Mouse (Mus musculus) neural tube, embryonic 10.5 days (tissue): ENCODE data around the gene Rbms3.

Experiments used
- DNase-seq: peaks from one replicate; pipeline ENCODE4 v3.0.0-alpha.2; 2017; ENCODE audit warnings: low spot score; ENCODE audit errors: extremely low spot score

The Rbms3 gene

GRCm38 (mm10) chr9:117629771-117630170 is at the start of gene Rbms3:
Rbms3 (minus strand) TSS chr9:117629913.
- DNase-seq = no peak

- no peak for DNase-seq
These were observed 43.6 kb upstream of the Rbms3 start for GRCm38 (mm10) chr9:117673311-117673710.

- DNase-seq = no peak
These were observed 24.9 kb upstream of the Rbms3 start for GRCm38 (mm10) chr9:117654626-117655025.

- no peak for DNase-seq
These were observed 23.9 kb upstream of the Rbms3 start for GRCm38 (mm10) chr9:117653641-117654040.

GRCm38 (mm10) chr9:117646131-117646530 is 16.4 kb upstream of the Rbms3 start:
- DNase-seq = no peak

- DNase-seq = no peak
These were observed 11.5 kb upstream of the Rbms3 start for GRCm38 (mm10) chr9:117641090-117641782.

- DNase-seq = no peak
These were observed 9.0 kb upstream of the Rbms3 start for GRCm38 (mm10) chr9:117638623-117639185.

GRCm38 (mm10) chr9:117636492-117636891 is 6.8 kb upstream of the Rbms3 start:
- no peak for DNase-seq

GRCm38 (mm10) chr9:117627173-117627572 is 2.5 kb downstream of the Rbms3 start:
- DNase-seq = no peak

GRCm38 (mm10) chr9:117600781-117601180 is 28.9 kb downstream of the Rbms3 start:
- DNase-seq = no peak

GRCm38 (mm10) chr9:117599341-117599740 is 30.4 kb downstream of the Rbms3 start:
- DNase-seq = no peak

GRCm38 (mm10) chr9:117596162-117596561 is 33.6 kb downstream of the Rbms3 start:
- no peak for DNase-seq

- no peak for DNase-seq
These were observed 44.4 kb downstream of the Rbms3 start for GRCm38 (mm10) chr9:117585345-117585744.

GRCm38 (mm10) chr9:117583638-117584037 is 46.1 kb downstream of the Rbms3 start:
- no peak for DNase-seq

- DNase-seq = no peak
These were observed 47.1 kb downstream of the Rbms3 start for GRCm38 (mm10) chr9:117582591-117582990.

GRCm38 (mm10) chr9:117571186-117571855 is 58.4 kb downstream of the Rbms3 start:
- DNase-seq = no peak

GRCm38 (mm10) chr9:117570240-117570821 is 59.4 kb downstream of the Rbms3 start:
- DNase-seq = no peak

- no peak for DNase-seq
These were observed 63.4 kb downstream of the Rbms3 start for GRCm38 (mm10) chr9:117566293-117566692.

- no peak for DNase-seq
These were observed 71.2 kb downstream of the Rbms3 start for GRCm38 (mm10) chr9:117558562-117558961.

GRCm38 (mm10) chr9:117554356-117554755 is 75.4 kb downstream of the Rbms3 start:
- no peak for DNase-seq

- no peak for DNase-seq
These were observed 100.4 kb downstream of the Rbms3 start for GRCm38 (mm10) chr9:117529281-117529680.

- DNase-seq = no peak
These were observed 120.8 kb downstream of the Rbms3 start for GRCm38 (mm10) chr9:117508941-117509340.
